Mouse (Mus musculus) heart, adult 2 months (tissue): Measurements from ENCODE around the gene Rit1.

ENCODE experiments used
- CTCF ChIP-seq: fragments of 200-600 bp; IDR thresholded peaks from 2 replicates; pipeline ENCODE4 v1.8.1; 2022; ENCODE audit warnings: antibody characterized with exemption, mild to moderate bottlenecking, moderate library complexity
- EP300 ChIP-seq: fragments of 200-500 bp; IDR thresholded peaks from 2 replicates; pipeline ENCODE4 v1.6.1; 2011; ENCODE audit warnings: low read depth, low read length, control low read depth; ENCODE audit not compliant: insufficient read depth
- POLR2A ChIP-seq: fragments of 200-500 bp; IDR thresholded peaks from 2 replicates; pipeline ENCODE4 v1.6.1; 2011; ENCODE audit warnings: mild to moderate bottlenecking, low read depth, low read length, control low read depth; ENCODE audit not compliant: insufficient read depth

- peak; percentile 78 for TF ChIP-seq EP300
- TF ChIP-seq CTCF, result peak; percentile 96
- TF ChIP-seq POLR2A, result no peak
Observed at GRCm38 (mm10) chr3:88738641-88739040, 22.0 kb downstream of the Rit1 start.
